Mouse (Mus musculus): ENCODE data around the gene Wwc2. TPM values are rescaled to one million over a fixed set of nuclear protein-coding genes. Genes with fewer than 3 reads are reported as not detected.
"Not testable (repeated sequence)": the region's sequence is repeated elsewhere in the genome, so short reads cannot be mapped to it uniquely, and the experiment has no call there.

Wwc2 gene
- polyA plus RNA-seq, 3 experiments from 2014 or later, result 0.10 to 0.16 TPM; not detected in 1

DNA sequence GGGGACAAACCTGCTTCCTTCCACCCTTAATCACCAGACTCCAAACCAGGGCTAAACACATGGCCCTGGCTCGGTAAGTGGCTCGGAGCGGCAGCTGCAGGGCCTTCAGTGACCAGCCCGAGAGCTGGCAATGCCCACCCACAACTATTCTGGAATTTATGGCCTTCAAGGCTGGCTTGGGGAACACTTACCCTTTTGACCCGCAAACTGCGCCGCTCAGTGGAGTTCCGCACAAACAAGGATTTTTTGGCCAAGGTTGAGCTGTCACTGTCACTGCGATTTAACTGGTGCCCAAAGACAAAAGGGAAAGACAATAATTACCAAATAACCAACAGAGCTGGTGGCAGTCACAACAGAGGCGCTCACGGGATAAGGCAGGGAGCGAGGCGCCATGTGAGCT lies 144.8 kb downstream of the Wwc2 start:
- ATAC-seq, result no peak

DNA sequence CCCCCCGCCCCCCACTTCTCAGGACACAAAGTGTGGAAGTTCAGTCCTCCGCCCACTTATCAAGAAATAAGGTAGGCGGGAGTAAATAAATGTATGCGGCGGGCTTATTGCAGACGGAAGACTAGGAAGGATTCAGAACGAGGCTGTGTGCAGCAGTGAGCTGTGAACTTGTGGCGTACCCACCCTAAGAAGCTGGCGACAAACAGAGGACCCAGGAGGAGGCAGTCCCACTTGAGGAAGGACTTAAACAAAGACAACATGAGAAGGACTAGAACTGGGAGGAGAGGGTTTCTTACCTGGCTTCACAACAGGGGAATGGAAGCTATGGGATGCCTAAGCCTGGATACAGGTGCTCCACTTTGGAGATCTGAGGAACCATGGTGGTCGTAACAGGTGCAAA lies 147.1 kb downstream of the Wwc2 start:
- ATAC-seq, result no peak

- ATAC-seq, result no peak
These were observed 147.7 kb downstream of the Wwc2 start for GRCm38 (mm10) chr8:47843063-47843462.

DNA sequence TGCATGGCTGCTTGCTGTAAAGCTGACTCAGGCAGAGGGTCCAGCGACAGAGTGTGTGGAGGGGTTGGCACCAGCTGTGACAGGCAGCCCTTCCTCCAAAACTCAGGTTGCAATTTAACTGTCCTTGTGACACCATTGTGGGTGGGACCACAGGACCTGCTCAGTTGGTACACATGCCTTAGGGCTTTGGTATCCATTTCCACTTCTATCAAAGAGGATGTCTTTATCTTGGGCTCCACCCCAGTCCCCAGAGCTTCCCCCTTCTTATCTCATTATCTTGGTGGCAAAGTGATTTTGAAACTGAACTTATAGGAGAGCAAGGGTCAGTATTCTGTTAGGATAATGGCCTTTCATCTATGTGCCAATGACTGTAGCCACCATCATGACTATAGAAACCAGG lies 156.8 kb downstream of the Wwc2 start:
- ATAC-seq, result no peak

DNA sequence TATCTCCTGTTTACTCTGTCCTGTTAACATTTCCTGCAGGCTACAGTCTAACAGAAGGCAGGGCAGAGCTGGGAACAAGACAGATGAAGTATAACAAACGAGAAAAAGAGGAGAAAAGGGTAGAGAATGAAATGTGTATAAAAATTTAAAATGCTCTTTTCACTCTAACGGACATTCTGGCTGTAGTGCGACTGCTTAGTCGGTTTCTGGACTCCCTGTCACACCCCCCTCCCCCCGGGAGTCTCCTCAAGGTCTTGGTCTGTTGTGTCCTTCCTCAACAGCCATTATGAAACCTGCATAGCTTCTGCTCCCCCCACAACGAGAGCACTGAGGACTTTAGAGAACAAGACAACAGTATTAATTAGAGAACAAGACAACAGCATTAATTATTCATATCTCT lies 158.1 kb downstream of the Wwc2 start:
- ATAC-seq, result no peak

GRCm38 (mm10) chr8:47826911-47827310 lies 163.8 kb downstream of the Wwc2 start:
- ATAC-seq, result no peak

DNA sequence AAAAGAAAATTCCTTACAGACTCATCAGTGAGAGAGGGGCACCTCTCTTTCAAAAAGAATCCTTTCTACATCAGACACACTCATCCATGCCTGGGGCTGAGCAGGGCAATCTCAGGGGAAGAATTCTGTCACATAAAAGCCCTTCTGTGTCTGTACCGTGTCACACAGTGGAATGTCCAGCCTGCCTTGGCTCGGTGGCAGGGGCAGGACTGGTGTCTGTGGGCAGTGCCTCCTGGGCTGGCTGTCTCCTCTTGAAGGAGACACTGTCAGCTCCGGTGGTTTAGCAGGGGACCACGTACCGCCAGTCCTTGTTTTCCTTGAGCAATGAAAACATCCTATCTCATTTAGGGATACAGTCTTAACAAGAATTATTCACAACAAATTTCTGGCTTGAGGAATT lies 165.1 kb downstream of the Wwc2 start:
- no peak for ATAC-seq

- no peak for ATAC-seq
These were observed 166.5 kb downstream of the Wwc2 start, which contains the start of gene Cldn22 for GRCm38 (mm10) chr8:47824182-47824581. Cldn22 (plus strand) TSS chr8:47824482.

GRCm38 (mm10) chr8:47823777-47824176 lies 166.9 kb downstream of the Wwc2 start:
- ATAC-seq, result no peak

GRCm38 (mm10) chr8:47822541-47822940 lies 168.2 kb downstream of the Wwc2 start:
- not testable (repeated sequence) for ATAC-seq

GRCm38 (mm10) chr8:47821843-47822242 lies 168.9 kb downstream of the Wwc2 start, which contains the start of gene Cldn24:
Cldn24 (plus strand) TSS chr8:47822143.
- no peak for ATAC-seq

DNA sequence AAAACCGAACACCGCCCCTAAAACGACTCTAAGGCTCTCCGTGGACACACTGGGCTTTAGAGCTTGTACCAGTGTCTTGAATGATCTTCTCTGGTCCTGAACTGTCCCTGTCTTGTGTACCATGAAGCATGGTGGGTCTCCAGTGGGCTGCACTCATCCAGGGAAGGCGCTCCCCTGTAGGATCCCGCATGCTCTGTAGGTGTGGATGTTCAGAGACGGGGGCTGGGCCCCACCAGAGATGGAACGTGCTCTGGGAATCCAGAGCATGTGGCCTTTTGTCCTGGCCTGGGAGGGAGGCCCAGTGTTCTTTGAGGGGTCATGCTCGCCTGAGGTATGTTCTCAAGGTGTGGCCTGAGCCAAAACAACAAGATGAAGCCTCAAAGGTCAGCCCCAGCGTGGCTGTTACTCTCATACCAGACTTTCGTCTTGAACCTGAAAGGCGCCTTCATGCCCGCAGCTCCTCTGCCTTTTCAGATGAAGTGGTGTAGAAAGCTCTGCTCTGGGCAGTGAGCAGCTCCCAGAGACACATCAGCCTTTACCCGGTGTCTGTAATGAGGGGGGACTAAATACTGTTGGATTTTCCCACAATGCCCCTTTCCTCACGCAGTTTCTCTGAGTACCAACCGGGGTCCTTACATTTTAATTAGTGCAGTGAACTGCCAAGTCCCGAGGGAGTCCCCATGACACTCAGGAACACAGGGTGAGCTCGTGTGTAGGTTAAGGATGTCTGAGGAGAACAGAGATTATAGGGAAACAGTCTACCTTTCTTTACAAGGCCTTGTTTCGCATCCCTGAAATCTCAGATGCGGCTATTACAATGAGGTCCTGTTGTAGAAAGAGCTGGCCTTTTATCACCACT lies 169.6 kb downstream of the Wwc2 start:
- no peak for ATAC-seq

DNA sequence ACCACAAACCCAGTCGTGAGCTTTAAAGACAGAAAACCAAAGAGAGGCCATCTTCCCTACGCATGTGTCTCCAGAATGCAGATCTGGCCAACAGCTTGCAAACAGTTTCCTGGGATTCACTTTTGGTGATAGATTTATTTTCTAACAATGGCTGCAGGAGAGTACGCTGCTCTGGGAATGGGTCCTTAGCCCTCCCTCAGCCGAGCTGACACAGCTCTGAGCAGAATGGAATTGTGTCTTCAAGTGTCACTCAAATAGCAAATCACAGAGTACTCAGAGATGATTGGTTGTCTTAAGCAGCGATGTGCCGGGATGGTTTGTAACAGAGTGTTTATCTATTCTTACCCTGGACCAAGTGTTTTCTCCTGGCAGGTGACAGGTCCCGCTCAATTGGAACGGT lies 171.7 kb downstream of the Wwc2 start:
- ATAC-seq, result no peak

DNA sequence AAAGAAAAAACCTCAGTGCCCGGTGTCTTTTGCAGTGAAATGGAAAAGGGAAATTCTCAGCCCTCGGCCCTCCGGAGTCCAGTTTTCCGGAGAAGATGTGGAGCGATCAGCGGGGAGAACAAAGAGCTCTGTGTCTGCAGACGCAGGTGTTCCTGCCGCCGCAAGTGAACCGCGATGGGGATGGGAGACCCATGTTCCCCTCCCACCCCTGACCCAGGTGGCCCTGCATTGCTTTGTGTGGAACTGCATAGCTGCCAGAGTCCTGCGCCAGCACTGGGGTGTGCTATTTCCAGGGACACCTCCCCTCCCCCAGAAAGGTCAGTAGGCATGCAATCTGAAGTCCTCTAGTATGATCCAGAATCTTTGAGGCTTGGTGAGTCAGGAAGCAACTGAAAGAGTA lies 179.5 kb downstream of the Wwc2 start:
- no peak for ATAC-seq

DNA sequence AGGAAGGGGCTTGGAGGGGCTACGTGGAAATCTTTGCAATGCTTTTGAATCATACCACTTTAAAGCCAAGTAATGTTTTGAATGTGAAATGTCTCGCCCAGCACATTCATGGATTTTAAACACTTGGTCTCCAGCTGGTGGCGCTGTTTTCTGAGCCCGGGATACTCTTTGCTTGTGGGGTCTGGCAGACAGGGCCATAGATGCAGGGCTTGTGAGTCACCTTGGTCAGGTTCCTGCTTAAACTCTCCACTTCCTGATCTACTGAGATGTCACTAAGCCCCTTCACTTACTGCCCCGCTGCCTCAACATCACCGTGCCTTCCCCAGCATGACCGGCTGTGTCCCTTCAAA lies 180.1 kb downstream of the Wwc2 start:
- ATAC-seq, result no peak

- ATAC-seq, result no peak
These were observed 180.6 kb downstream of the Wwc2 start for GRCm38 (mm10) chr8:47809970-47810665.

DNA sequence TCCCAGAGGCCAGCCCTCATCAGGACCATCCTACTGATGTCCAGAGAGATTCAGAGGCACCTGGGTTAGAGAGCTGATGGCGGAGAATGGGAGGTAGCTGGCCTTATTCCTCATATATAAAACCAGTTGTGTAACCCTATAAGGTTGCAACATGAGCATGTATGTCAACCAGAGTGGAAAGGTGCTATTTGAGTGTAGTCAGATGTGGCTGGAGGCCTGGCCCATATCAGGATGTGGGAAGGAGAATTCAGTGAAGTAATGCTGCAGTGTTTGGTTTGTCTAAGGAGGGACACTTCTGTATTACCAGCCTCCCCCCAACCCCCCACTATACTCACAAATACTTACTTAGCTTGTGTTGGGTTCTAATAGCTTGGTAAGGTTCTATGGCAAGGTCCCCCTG lies 186.5 kb downstream of the Wwc2 start:
- no peak for ATAC-seq

GRCm38 (mm10) chr8:47802349-47802748 lies 188.4 kb downstream of the Wwc2 start:
- no peak for ATAC-seq

DNA sequence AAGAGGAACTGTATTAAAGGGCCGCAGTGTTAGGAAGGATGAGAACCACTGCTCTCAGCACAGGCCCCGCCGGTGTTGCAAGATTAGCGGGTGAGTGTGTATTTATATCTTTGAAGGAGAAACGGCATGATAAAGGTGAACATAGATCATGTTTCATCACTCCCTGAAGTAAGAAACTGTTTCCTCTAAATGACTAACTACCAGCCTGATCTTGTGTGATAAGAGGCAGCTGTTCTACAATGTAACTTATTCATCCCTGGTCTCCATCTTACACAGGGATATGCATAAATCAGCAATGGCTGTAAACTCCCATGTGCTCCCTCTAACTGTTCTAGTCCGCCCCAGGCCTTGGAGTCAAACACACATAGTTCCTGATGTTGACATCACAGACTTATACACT lies 191.3 kb downstream of the Wwc2 start:
- ATAC-seq, result no peak

- no peak for ATAC-seq
These were observed 198.7 kb downstream of the Wwc2 start for GRCm38 (mm10) chr8:47791986-47792385.

DNA sequence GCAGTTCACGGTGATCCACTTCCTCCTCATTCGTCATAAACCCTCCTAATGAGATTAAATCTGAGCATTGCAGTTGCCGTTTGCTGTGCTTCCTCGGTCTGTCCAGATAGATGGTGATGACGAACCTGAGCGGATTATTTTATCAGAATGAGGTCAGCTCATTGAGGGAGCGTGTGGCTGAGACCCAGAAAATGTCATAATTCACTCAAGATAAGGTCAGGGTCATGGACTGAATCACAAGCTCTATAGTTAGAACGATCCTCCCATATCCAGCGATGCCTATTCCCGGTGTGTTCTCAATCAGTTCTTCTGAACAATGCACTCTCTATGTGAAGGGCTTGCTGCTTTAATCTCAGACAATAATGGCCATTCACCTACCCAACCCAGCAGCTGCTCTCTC lies 203.0 kb downstream of the Wwc2 start:
- no peak for ATAC-seq

DNA sequence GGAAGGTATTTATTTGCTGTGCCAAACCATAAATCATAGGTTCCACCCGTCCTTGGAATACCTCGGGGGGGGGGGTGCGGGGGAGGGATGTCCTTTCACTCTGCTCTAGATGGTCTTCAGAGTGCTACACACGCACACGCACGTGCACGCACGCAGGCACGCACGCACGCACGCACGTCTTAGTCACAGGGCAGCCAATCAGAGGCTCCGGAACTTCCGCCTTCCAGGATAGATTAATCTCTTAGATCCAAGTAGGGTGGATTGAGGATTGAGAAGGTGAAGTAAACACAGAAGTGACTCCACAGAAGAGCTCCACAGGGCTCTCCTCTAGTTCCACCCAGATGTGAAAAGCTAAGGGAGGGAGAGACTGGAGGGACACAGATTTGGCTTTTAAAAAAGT lies 204.4 kb downstream of the Wwc2 start:
- ATAC-seq, result no peak

- ATAC-seq, result no peak
These were observed 206.3 kb downstream of the Wwc2 start for GRCm38 (mm10) chr8:47784436-47784835.

- ATAC-seq, result no peak
These were observed 206.8 kb downstream of the Wwc2 start for GRCm38 (mm10) chr8:47783944-47784343.

All from inflammation-experienced regulatory T-cells, adult 6 months (primary cell).